Mouse (Mus musculus) c-Kit-positive CD71-positive TER-119-negative erythroid progenitor cells, embryonic 14.5 days (primary cell): ENCODE measurements around the gene Emcn.

ENCODE experiments used
- DNase-seq: peaks from one replicate; pipeline ENCODE4 v3.0.0-alpha.2; 2013; ENCODE audit warnings: low read depth

Emcn gene

DNA sequence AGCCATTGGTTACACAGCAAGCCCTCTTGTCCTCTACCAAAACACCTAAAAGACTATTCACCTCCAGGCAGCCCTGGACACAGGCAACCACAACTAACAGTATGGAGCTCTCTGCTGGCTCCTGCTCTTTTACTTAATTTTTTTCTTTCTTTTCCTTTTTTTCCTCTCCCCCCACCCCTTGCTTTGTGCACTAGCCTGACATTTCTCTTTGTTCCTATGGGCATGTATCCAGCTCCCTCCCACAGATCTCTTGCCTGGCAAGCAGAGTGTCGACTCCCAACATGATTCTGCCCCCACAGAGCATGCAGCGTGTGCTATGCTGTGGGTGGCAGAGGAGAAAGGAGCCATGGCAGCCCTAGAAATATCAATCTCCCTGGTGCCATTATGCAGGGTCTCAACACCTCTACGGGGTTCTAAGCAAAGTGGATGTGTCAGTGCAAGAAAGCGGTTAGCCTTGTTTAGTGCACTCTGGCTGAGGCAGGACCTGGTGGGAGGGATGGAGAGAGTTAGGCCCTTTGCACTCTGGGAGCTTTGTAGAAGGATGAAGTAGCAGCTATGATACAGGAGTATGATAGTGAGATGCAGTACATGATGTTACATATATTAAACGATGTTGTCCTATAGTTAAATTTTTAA, 74.7 kb downstream of the Emcn start:
- no peak for DNase-seq

DNA sequence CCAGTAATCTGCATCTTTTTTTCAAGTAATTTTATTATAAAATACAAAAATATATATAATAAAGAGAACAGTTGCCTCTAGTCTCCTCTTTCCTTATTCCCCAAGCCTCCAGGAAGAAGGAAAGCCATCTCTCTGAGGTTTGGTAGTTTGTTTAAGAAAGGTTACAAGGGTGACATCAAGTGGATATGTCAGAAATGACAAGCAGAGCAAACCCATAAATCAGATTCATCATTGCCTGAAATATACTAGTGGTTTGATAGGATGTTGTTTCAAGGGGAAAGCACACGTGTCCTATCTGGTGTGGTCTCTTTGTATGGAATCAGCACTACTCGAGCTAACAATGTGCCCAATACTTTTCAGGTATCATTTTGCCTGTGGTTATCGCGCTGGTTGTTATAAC, 77.8 kb downstream of the Emcn start:
- no peak for DNase-seq

DNA sequence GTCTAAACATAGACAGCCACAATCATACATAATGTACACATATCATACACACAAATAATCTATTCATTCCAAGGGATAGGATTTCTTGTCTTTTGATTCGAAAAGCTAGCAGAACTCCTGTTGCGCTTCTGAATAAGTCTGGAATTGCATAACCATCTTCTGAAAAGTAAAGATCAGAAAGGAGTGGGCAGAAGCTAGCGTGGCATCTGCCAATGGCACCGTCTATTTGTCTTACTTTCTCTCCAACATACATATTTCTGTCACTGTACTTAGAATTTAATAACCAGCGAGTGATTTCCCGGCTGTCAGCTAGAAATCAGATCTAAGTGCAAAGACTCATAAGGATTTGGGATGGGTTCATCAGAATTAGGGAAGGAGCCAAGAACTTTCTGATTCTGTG, 88.6 kb downstream of the Emcn start:
- no peak for DNase-seq

DNA sequence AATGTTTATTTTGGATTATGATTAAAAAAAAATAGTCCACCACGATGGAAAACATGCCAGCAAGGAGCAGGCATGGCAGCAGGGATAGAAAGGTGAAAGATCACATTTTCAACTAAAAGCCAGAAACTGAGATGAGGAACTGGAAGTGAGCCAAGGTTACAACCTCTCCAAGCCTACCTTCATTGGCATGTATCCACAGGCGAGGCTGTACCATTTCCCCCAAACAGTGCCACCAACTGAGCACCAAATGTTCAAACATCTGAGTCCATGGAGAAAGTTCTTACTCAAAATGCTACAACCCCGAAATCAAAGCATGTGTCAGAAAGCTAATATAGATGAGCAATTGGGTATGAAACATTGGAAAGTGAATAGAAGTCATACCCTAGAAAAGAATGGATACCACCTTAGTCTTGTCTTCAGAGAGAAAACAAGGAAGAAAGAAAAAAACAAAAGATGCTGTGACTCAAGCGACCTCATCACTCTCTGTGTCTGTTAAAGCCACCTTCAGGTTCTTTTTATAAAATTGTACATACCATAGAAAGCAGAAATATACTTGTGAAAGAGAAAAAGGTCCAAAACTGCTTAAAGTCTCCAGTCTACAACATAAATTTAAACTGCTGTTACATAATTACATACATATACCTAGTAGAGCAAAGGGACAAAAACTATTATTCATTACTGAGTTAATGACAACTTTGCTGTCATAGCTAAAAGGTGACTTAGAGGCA, 124.2 kb downstream of the Emcn start:
- DNase-seq, result no peak

DNA sequence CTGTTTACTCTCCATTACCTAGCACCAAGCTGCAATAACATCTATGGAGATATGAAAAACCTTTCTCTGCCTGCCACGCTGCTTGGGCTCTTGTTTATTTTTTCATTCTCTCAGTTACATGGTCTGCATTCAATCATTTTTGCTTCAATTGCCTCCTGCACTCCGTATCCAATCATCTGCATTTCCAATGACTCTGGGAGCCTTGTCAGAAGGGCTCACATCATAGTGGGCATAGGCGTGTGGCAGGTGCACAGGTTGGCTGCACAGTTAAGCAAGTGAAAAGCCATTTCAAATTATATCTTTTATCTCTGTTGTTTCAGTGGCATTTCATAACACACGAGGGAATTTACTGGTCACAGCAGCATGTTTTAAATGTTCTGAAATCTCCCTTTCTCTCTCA, 125.1 kb downstream of the Emcn start:
- no peak for DNase-seq

DNA sequence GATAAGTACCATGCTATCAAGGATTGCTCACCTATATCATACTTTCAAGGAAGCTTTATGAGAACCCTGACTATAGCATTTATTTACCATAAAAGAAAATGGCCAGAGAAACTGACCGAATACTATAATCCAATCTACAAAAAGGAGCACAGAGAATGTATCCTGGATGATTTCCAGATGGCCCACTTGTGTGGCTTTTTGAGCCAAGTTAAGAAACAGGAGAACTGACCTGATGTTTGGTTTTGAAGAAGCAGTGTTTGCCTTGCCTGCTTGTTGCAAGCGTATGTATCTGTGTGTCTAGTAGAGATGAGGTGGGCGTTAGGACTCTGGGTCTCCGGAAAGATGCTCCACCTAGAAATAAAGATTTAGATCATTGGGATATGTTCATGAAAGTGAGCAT, 125.9 kb downstream of the Emcn start:
- DNase-seq, result no peak

DNA sequence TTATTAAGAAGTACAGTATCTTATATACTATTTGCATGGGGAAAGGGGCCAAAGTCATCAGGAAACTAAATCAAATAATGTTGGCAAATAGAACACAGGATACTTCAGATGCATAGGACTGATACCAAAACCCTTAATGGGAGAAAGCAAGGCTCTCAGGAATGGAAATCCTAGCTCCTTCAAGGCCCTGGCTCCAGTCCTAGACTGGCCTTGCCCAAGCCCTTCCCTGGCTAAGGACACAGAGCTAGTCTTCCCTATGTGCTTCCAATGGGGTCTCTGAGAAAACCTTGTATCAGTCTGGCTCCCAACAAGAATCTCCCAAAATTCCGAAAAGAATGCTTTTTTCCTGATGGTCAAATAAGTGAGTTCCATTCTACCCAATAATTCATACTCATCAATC, 126.5 kb downstream of the Emcn start:
- no peak for DNase-seq

DNA sequence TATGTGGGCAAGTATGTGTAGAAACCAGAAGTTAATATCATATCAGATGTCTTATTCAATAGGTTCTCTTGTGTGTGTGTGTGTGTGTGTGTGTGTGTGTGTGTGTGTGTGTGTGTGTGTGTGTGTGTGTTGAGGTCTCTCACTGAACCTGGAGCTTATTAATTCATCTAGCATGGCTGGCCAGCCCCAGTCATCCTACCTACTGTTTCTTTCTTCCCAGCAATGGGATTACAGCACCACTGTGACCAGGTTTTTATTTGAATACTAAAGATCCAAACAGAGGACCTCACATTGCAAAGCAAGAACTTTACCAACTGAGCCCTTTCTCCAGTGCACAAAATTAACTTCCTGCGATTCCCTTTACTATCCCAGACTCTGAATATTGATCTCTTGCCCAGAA, 131.3 kb downstream of the Emcn start:
- DNase-seq, result no peak

DNA sequence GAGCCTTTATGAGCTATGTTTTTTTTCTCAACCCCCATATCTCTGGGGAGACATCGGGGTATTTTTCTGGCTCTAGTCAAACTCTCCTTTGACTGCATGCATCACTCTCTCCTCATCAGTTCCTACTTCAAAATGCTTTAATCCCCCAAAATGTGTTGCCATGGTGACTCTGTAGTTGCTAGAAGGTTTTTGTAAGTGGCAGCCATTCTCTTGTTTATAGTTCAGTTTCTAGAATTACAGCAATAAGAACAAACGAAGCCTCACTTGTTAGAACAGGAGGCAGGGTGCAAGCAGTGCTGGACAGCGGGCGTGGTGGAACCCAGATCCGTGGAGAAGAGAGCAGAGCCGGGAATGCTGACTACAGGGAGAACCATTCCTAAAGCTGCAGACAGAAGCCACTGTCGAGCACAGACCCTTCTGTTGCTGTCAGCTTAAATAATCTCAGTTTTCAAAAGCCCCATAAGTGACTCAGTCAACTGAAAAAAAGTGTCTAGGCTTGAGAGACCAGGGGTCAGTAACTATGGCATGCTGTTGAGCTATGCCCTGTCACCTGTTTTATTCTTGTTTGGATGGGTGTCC, 139.0 kb downstream of the Emcn start:
- DNase-seq, result no peak

DNA sequence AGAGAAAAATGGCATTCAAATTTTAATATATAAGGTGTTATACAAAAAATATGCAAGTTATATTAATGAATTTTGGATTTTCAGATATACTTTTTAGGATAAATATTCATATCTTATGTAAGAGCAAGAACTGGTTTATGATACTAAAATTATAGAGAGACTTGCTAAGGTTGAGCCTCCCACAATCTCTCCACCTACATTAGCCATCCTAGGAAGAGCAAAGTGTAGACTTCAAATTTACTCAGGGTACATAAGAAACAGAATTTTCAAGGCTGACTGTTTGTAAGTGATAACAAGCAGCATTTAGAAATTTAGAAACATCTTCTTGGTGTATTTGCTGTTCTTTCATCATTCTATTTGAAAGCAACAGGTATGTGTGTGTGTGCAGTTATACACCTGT, 140.3 kb downstream of the Emcn start:
- no peak for DNase-seq
